Mouse (Mus musculus) adrenal gland, adult 2 months (tissue): Measurements from ENCODE around the gene Timp3. TPM values are rescaled to one million over a fixed set of nuclear protein-coding genes. Genes with fewer than 3 reads are reported as not detected.
A peak's percentile ranks its signal among the peaks of the same experiment; 100 is the strongest.

Experiments
- DNase-seq: peaks from one replicate; pipeline ENCODE4 v3.0.0; 2021
- long read RNA-seq: library from polyadenylated mRNA; stranded (forward); transcript quantifications from one replicate; pipeline ENCODE4 v2.0.0, GENCODE M21; 2021
- polyA plus RNA-seq: library from polyadenylated mRNA; depleted of rRNA; stranded (reverse); fragments of >200 nt; gene quantifications from 2 replicates; pipeline ENCODE4 v1.2.3, GENCODE M21; 2012; rRNA removed
- total RNA-seq, 2 experiments: library from RNA; stranded (reverse); gene quantifications; 2 replicates each; pipeline ENCODE4 v1.2.3; 2021

The Timp3 gene
- total RNA-seq, result 100 to 1,000 TPM; 424 to 599 TPM
- polyA plus RNA-seq, result 590 and 604 TPM in 2 replicates
- long read RNA-seq, full-length matches to known transcripts, result 80 of 149 reads
- long read RNA-seq, partial matches to known transcripts, result 68 of 149 reads
- long read RNA-seq, other reads (novel, unspliced or antisense), result 1 of 149 reads

GRCm38 (mm10) chr10:86300293-86301116, at the start of gene Timp3:
Gene Timp3, plus strand, starts transcription at chr10:86300372.
- DNase-seq, result peak; percentile 94

- no peak for DNase-seq
Observed at GRCm38 (mm10) chr10:86256221-86256620, 44.0 kb upstream of the Timp3 start.

DNA sequence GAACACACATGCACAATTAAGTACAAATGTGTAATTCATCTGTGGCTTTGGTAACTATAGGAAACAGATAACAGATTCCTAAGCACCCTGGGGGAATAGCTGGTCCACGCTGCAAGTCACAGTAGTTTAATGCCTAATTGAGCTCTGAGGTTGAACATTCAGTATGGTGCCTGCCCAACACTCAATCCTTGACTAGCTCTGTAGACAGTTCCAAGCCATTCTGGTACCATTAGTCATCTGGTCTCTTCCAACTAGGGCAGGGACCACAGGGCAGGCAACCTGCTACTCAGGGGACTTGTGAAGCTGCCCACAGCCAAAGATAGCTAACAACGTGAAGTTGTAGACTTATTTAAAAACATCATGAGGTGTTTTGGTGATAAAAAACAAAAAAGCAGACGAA, 43.1 kb upstream of the Timp3 start:
- DNase-seq, result no peak

DNA sequence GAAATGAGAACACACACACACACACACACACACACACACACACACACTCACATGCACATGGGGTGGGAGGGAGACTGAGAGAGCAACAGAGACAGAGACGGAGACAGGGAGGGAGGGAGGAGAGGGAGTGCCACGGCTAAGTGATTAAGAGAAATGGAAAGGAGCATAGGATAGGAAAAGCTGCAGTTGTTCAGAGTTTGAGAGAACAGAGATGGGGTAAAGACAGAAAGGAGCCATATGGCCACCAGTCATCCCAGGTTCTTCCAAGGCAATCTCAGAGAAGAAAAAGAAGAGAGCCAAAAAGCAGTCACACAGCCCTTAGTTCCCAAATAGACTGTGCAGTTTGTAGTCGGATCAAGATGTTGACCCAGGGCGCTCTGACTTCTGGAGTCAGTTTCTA, 42.1 kb upstream of the Timp3 start:
- DNase-seq, result no peak

- no peak for DNase-seq
Observed at GRCm38 (mm10) chr10:86258992-86259391, 41.2 kb upstream of the Timp3 start.

DNA sequence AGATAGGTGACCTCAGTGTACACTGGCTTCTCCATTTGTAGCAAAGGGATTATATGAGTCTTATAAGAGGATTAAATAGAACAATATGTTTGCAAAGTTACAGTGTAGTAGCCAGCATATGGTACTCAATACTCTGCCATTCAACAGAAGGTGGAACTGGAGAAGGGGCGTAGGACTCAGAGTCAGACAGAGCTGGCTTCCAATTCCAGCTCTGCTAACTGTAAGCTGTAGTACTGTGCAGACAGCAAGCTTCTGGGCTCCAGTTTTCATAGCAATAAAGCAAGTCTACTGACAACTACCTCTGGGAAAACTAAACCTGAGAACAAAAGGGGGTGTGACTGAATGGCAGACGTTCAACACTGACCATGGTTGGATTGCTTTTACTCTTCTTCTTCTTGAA, 38.4 kb upstream of the Timp3 start:
- DNase-seq, result no peak

DNA sequence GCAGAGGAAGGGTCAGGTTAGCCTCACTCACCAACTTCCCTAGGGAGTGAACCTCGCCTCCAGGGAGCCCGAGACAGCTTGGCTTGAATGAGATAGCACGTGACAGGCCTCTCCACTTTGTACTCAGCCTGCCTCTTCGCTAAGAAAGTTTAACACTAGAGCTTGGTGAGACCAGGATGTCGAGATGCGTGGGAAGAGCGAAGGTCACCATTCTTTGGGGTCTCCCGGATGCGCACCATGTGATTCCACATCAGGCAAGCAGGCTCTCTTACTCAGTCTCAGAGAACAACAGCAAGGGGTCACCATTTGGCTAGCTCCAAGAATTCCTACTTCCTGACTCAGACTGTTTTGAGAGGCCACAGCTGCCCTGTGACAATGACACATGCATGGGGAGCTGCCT, 35.6 kb upstream of the Timp3 start:
- DNase-seq, result peak; percentile 21

- DNase-seq, result no peak
Observed at GRCm38 (mm10) chr10:86270254-86270653, 29.9 kb upstream of the Timp3 start.

DNA sequence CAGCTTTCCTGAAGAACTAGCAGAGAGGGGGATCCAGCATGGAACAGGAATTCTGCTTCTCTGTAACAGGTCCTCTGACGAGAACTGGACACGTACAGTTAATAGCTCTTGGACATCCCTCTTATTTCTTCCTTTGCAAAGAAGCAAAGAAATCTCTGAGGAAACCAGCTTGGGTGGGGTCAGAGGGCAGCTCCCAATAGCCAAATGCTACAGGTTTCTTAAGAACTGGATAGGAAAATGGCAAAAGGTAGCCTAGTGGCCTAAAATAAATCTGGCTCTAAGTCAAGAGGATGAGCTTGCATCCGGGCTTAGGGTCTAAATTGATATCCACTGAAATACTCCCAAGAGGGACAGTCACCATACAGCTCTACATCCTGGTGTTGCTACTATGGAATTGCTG, 27.3 kb upstream of the Timp3 start:
- DNase-seq, result peak; percentile 21

GRCm38 (mm10) chr10:86273410-86274191, 26.6 kb upstream of the Timp3 start:
- peak; percentile 60 for DNase-seq

- DNase-seq, result no peak
Observed at GRCm38 (mm10) chr10:86275585-86275984, 24.6 kb upstream of the Timp3 start.

GRCm38 (mm10) chr10:86277327-86277726, 22.8 kb upstream of the Timp3 start:
- no peak for DNase-seq

GRCm38 (mm10) chr10:86278481-86278880, 21.7 kb upstream of the Timp3 start:
- DNase-seq, result no peak

- no peak for DNase-seq
Observed at GRCm38 (mm10) chr10:86279579-86280168, 20.5 kb upstream of the Timp3 start.

DNA sequence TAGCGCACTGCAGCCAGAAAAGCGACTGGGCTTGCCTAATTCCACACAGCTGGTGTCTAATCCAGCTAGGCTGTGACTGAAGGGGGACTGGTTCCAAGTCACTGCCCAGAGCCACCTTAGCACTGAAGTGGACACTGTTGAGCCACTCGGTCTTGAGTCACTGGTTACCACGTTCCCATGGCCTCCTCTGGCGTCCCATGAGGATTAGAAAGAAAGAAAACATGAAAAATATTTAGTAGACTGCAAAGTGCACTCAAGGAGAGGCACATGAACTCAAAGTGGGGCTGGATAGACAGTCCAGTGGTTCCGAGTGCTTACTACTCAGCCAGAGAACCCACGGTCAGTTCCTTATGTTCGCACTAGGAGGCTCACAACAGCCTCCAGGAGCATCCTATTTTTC, 18.9 kb upstream of the Timp3 start:
- no peak for DNase-seq

- peak; percentile 71 for DNase-seq
Observed at GRCm38 (mm10) chr10:86286508-86286907, 13.7 kb upstream of the Timp3 start.

- no peak for DNase-seq
Observed at GRCm38 (mm10) chr10:86290109-86290771, 9.9 kb upstream of the Timp3 start.

- no peak for DNase-seq
Observed at GRCm38 (mm10) chr10:86293880-86294279, 6.3 kb upstream of the Timp3 start.

DNA sequence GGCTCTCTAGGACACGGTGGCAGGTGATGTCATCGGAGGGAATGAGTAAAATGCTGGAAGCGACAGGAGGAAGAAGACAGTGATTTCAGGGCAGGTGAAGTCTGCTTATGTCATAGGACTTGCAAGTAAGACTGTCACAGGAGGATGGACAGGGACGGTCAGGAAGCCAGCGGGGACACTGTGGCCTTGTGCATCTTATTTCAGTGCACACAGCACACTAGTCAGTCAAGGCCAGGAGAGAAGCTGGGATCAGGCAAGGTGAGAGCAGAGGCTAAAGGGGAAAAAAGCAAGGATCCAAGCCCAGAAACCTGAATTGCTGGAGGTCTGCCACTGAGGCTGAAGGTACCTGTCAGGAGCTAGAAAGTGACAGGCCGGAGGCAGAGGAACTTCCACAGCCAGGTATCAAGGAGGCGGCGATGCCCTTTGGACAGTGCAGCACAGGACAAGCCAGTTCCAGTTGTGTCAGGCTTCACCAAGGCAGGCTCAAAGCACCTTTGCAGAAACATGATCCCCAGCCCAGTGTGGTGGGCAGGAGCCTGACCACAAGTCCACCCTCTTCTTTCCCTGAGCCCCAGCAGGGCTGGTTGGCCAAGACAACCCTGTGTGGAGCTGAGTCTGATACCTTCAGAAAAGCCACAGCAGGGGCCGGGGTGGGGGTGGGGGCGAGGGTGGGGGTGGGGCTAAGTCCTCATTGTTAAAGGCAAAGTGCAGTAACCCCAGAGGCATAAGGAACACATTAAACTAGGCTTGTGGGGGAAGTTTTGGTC, 5.4 kb upstream of the Timp3 start:
- no peak for DNase-seq

- DNase-seq, result no peak
Observed at GRCm38 (mm10) chr10:86295454-86296098, 4.6 kb upstream of the Timp3 start.

DNA sequence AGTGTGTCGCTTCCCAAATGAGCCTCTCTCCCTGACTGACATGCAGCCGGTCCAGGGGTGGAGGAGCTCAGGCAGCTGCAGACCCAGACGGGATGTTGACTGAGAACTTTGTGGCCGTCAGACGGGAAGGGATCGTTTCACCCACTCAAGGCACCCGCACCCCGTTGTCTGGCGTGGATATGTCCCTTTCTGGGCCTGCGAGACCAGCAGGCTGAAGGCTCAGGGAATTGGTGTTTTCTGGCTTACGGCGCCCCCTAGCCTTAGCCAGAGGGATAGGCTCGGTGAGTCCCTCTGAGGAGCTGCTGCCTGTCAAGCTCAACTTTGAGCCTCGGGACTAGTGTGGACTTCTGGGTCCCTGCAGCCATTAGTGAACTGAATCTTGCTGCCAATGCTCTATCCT, 4.1 kb upstream of the Timp3 start:
- peak; percentile 86 for DNase-seq
